Mouse (Mus musculus) brain, embryonic 14.5 days (tissue): ENCODE data around the gene Mdfic.

ENCODE experiments used
- CTCF ChIP-seq: fragments of 200-500 bp; IDR thresholded peaks from 2 replicates; pipeline ENCODE4 v1.5.1; 2012; ENCODE audit warnings: inconsistent platforms, mild to moderate bottlenecking, moderate library complexity, borderline replicate concordance; ENCODE audit not compliant: insufficient read depth, insufficient read length; ENCODE audit errors: extremely low read depth
- POLR2A ChIP-seq: fragments of 200-500 bp; IDR thresholded peaks from 2 replicates; pipeline ENCODE4 v1.6.1; 2012; ENCODE audit warnings: mild to moderate bottlenecking, inconsistent platforms, borderline replicate concordance; ENCODE audit not compliant: poor library complexity, insufficient read depth, insufficient read length, severe bottlenecking; ENCODE audit errors: extremely low read depth

GRCm38 (mm10) chr6:15780688-15781087 lies 60.2 kb downstream of the Mdfic start:
- no peak for TF ChIP-seq CTCF
- no peak for TF ChIP-seq POLR2A
